Mouse (Mus musculus): ENCODE measurements around the gene Nxnl2.
"Not testable (repeated sequence)": the region's sequence is repeated elsewhere in the genome, so short reads cannot be mapped to it uniquely, and the experiment has no call there.

The Nxnl2 gene

DNA sequence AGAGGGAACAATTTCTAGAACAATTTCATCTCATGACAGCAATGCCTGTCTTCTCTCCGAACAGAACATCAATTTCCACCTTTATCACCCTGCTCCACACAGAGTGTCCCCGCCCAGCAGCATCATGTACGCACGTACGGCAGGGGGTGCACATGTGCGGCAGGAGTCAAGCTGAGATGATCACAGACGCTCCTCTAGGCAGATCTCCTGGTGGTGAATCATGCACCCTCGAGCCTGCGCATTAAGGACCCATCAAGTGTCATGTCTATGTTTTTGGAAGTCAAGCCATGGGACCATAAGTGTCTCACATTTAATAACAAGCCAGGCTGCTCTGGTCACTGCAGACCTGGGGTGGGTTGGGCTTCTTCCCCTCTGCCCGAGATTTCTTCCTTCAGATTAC lies 8.1 kb downstream of the Nxnl2 start:
- DNase-seq (ENCODE audit: extremely low read depth, low read depth): no peak

DNA sequence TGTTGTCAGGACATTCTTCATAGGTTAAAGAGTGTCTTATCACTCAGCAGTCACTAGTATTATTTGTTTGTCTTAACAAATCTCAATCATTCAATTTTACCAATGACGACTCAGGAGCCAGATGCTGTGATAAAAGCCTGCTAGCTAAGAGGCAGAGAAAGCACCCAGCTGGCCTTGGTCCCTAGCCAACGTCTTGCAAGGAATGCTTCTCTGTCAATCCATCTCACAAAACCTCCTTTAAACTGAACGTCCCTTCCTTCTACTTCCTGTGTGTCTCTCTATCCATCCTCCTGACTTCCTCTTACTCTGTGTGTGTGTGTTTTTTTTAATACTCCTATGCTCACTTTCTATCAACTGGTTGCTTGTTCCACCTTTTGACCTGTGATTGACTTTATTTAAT lies 8.5 kb downstream of the Nxnl2 start:
- no peak for DNase-seq (ENCODE audit: extremely low read depth, low read depth)

DNA sequence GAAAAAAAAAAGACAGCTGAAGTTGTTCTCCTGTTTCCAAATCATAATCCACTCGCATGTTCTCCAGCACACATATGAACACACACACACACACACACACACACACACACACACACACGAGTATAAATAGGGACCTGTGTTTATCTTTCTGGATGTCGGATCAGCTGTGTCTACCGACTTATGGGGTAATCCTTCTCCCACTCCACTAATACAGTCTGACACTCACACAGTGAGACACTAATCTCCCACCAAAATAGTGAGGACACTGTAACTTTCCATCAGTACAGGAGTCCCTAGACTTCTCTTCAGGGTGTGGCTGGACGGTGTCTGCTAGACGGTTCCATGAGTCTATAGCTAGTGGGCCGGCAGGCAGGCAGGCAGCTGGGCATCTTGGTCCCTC lies 11.4 kb downstream of the Nxnl2 start:
- DNase-seq (ENCODE audit: extremely low read depth, low read depth): no peak

DNA sequence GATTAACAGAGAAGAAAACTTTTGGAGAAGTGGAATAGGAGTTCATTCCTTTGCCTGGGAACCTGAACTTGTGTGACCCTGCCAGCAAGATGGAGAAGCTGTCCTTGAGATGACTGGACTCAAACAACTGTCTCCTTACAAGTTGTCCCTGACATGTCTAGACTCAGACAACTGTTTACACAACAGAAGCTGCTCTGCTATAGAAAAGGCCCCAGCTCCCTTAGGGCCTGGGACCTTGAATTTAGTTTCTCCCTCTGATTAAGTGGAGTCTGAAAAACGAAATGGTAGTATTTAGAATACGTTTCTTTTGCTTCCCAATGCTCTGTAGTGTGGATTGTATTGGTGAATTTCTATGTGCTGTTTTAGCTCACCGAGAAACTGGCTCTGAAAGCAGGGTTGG lies 14.1 kb downstream of the Nxnl2 start:
- no peak for DNase-seq (ENCODE audit: extremely low read depth, low read depth)

DNA sequence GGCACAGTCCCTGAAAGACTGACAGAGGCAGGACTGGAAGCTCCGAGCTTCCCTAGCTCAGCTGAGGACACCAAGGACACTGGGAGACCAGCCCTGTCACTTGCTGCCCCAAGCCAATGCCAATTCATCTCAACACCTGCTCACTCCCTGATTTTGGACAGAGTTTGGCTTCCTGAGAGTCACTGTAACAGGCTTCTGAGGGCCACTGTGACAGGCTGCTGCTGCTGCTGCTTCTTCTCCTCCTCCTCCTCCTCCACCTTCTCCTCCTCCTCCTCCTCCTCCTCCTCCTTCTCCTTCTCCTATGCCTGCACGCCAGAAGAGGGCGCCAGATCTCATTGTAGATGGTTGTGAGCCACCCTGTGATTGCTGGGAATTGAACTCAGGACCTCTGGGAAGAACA lies 19.5 kb downstream of the Nxnl2 start:
- DNase-seq (ENCODE audit: extremely low read depth, low read depth): no peak

DNA sequence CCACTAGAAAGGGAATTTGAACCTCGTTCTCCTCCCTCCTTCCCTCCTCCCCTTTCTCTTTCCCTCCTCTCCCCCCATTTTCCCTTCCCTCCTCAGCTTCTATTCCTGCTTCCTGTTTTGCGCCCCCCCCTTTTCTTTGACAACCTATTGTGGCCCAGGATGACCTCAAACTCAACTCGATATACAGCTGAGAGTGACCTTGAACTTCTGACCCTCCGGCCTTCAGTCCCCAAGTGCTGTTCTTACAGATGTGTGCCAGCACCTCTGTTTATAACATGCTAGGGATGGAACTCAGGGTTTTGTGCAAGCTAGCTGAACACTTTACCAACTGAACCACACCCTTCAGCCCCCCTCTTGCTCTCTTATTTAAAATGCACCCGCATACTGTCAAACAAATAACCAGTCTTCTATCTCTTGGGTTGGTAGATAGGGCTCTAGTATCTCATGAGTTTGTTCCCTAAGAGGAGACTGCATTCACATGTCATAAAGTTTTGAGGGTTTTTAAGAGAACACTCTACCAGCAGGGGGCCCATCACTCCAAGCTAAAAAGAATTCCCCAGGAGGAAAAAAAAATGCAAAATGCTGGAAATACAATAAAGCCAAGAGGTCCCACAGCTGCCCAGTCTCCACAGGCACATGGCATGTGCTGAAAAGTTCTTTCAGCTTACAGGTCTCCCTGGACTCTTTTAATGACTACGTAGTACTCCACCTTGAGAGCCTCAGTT lies 20.8 kb downstream of the Nxnl2 start:
- DNase-seq (ENCODE audit: extremely low read depth, low read depth): no peak

DNA sequence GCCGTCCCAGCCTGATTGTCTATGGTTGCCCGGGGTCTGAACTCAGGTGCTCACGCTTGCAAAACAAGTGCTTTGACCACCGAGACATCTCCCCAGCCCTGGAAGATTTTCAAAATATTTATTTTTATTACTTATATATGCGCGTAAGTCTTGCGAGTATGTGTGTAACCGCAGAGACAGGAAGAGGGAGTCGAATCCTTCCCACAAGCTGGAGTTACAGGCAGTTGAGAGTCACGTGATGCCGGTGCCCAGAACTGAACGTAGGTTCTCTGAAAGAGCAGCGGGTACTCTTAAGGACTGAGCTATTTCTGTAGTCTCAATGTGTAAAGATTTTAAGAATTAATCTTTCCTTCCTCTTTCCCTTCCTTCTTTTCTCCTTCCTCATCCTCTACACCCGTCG lies 23.1 kb downstream of the Nxnl2 start:
- DNase-seq (ENCODE audit: extremely low read depth, low read depth): no peak

DNA sequence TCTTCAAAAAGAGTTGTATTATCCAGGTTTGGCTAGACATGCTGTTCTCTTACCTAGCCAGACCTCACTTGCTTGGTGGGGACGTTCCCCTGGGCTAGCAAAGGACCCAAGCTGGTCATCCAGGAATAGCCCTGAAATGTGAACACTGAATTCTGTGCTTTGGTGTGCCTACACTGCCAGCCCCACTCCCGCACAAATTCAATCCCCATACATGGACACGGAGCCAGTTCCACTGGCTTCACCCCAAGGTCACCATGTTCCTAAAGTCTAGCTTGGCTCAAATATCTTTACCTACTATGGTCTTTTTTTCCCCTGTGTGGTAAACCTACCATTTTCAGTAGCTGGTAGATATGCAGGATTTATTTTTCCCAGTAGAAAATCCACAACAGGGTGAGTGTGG lies 26.9 kb downstream of the Nxnl2 start:
- DNase-seq (ENCODE audit: extremely low read depth, low read depth): no peak

DNA sequence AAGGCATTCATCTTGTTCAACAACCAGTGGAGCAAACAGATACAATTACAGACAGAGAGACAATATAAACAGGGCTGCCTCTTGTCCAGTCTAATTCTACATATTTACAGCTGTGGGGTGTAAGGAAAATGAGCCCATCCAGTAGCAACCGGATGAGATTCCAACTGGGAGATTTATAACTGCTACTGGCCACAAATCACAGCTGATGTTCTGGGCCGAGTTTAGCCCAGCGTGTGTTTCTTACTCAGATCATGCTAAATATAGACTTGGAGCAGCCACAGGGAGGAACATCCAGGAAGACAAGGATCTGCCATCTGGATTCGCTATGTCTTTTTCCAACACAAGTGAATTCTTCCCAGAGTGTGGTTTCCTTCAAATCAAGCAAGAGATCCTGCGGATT lies 27.4 kb downstream of the Nxnl2 start:
- no peak for DNase-seq (ENCODE audit: extremely low read depth, low read depth)

DNA sequence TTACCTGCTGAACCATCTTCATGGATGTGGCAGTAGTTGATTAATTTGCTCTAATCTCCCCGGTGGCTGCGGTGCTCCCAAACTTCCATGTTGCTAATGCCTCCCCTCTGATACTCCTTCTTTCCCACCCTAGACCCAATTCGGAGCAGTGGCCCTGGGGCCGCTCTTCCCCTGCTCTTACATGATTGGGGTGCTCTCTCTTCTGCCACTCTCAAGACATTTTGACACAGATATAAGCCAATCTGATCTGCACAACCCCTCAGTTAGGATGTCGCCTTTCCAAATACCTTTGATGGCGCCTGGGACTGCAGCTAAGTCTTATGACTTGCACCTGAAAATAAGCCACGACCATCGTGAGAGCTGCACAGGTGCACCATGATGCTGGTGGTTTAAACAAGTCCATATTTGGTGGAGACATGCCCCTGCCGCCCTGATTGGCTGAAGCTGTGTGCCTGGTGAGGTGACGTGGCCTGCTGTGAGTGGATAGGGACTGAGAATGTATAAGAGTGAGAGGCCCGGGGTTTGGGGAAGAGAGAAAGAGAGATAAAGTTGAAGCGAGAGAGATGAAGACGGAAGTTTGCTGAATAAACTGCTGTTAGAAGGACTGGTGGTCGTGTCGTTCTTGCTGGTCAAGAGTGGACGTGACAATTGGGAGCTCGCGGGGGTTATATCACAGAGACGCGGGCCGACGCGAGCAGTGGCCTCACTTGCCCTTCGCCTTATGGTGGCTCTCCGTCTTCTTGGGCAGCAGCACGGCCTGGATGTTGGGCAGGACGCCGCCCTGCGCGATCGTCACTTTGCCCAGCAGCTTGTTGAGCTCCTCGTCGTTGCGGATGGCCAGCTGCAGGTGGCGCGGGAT lies 31.4 kb downstream of the Nxnl2 start:
- DNase-seq (ENCODE audit: extremely low read depth, low read depth): not testable (repeated sequence)

DNA sequence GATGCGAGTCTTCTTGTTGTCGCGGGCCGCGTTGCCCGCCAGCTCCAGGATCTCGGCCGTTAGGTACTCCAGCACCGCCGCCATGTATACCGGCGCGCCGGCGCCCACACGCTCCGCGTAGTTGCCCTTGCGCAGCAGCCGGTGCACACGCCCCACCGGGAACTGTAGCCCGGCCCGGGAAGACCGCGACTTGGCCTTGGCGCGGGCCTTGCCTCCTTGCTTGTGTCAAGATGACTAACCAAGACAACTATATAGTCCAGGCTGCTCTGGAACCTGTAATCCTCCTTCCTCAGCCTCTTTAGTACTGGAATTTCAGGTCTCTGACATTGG lies 32.0 kb downstream of the Nxnl2 start:
- not testable (repeated sequence) for DNase-seq (ENCODE audit: extremely low read depth, low read depth)

DNA sequence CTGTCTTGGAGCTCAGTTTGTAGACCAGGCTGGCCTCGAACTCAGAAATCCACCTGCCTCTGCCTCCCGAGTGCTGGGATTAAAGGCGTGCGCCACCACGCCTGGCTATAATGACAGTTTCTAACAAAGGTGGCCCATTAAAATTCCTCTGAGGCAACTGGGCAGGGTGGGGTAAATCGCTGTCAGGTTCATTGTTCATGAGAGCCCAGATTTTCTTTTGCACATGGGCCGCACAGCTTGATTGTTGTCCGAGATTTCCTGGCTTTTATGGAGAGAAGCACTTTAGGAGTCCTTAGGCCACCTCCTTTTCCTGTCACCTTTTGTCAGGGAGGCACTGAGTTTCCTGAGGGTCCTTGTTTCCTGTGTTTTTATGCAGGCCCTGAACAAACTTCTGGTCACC lies 32.6 kb downstream of the Nxnl2 start:
- DNase-seq (ENCODE audit: extremely low read depth, low read depth): no peak

DNA sequence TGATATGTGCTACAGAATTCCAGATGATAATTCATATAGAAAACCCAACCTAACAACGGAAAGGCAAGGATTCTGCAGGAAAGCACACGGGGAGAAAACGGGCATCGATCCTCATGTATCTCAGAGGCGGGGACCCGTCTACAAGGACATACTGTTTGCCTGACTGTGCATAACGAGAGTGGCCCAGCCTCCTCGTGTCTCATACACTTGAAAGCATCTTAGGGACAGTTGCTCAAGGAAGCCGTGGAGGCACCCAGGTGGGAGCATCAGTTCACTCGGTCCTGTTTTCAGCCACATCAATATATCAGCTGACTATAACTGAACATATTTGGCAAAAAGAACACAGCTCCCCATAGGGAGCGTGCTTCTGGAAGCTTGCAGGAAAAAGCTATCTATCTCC lies 33.3 kb downstream of the Nxnl2 start:
- DNase-seq (ENCODE audit: extremely low read depth, low read depth): not testable (repeated sequence)

DNA sequence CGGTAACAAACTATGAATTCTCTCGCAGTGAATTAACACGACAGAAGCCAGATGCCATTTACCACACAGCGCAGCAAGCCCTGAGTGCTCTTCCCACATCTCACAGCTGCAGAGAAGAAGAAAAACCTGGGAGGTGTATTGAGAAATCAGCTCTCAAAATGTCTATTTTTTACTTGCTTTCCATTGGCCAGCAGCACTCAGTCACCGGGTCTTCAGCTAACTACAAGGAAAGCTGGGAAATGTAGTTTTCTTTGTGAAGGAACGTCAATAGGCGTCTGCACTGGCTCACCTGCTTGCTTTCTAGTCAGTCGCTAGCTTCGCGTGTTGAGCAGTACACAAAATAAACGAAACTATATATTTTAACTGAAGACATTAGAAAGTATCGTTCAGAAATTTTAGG lies 37.1 kb downstream of the Nxnl2 start:
- no peak for DNase-seq (ENCODE audit: extremely low read depth, low read depth)

DNA sequence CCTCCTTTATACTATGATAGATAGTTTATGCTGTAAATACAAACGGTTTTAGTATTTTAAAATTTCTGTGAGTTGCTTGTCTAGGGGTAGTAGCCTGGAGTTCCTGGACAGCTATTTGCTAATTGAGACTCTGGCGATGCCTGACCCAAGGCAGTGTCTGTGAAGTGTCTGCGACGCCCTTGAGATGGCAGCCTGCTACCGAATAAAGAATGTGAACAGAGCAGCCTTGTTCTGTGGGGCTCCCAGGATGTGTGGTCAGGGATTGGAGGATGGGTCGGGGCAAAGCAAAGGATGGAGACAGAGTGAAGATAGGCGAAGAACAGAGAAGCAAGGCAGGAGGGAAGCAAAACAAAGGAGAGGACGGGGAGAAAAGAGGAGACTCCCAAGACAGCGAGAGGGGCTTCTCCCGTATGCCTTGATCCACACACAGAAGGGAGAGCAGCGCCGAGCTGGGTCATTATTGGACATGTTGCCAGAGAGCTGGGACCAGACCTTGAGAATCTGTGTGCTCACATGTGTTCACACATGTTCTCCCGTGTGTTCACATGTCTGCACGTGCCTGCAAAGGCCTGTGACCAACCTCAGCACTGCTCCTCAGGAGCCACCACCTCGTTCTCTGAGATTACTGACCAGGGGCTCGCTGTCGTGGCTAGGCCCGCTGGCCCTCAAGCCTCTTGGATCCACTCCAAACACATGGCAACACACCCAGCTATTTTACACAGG lies 37.7 kb downstream of the Nxnl2 start:
- no peak for DNase-seq (ENCODE audit: extremely low read depth, low read depth)

DNA sequence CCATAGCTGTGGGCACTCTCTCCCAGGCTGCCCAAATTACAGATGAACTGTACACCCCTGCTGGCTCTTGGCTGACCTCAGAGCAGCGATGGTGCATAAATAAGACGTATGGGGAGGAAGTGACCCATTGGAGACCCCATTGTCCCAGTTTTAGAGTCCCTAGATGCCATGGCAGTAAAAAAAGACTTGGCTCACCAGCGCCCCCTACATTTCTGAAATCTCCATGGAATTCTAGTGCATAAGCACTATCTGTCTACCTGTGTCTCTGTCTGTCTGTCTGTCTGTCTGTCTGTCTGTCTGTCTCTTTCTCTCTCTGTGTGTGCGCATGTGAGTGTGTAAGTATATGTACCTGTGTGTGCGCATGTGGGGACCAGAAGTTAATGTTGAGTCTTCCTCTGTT lies 39.8 kb downstream of the Nxnl2 start:
- no peak for DNase-seq (ENCODE audit: extremely low read depth, low read depth)

DNA sequence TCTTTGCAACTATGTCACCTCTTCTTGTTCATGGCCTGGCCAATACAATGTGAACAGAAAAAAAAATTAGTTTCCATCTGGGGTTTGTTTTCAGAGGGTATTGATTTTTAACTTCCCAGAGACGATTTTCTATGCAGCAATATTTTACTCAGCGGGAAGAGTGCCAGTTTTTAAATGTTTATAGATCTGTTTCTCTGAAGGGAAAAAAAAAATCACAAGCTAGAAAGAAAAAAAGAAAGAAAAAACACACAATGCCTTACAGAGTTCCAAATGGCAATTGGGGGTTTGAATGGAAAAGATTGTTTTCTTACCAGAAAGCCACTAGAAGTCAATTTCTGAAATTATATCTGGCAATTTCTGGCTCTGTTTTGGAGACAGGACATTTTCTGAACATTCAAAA lies 43.9 kb downstream of the Nxnl2 start:
- no peak for DNase-seq (ENCODE audit: extremely low read depth, low read depth)

DNA sequence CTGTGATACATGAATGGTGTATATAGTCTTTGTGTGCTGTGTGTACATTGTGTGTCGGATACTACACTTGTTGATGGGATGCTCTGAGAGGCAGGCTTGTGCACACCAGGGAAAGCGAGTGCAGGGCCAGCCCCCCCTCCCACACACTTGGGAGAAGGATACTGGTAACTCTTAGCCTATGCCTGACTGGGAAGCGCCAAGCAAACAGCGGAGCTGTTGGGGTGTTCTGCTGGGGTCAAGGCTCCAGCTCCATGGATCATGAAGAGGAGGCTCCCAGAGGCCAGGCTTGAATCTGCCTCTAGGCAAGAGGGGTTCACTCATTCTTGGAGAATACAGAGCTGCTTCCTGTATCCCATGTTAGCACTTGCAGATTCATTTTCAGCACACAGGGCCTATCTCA lies 50.1 kb downstream of the Nxnl2 start:
- DNase-seq (ENCODE audit: extremely low read depth, low read depth): no peak

DNA sequence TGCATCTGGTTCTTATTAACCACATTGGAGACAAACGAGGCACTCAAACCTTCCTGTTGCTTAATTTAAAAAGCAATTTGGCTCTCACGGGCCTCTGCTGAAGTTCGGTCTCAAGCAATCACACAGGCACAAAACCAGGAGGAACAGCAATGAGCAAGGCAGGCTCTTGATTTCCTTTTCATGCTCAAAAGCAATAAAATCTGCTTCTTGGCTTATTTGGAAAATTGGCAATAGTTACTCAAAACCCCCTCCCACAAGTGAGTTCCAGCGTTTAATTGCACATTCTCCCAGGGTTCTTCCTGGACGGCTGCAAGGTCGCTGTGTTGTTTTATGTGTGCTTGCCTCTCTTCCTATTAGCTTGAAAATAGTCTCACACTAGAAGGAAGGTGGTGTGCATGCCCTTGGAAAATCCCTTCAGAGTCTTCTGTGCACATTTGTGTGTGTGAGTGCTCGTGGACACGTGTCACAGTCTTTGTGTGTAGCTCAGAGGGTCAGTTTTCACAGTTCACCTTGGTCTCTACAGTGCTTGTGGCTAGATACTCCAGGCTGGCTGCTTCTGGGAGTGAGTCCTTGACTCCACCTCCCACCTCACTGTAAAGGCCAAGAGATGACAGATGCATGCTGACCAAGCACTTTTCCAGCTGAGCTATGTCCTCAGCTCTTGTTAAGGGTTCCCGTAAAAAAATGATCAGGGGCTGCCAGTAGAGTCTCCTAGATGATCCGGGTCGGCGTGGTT lies 50.8 kb downstream of the Nxnl2 start:
- DNase-seq (ENCODE audit: extremely low read depth, low read depth): no peak
